Mouse (Mus musculus): ENCODE data around the gene Adssl1. TPM values are rescaled to one million over a fixed set of nuclear protein-coding genes. Genes with fewer than 3 reads are reported as not detected.

The Adssl1 gene
- total and polyA plus RNA-seq, 3 experiments, result 58.2 to 63.9 TPM; not detected in 1

GRCm38 (mm10) chr12:112594989-112595388 is 24.9 kb upstream of the Adssl1 start (continued):
- TF ChIP-seq MAZ (IDR thresholded peaks at IDR 0.05; ENCODE audit: low read depth, low read length), result peak; percentile 89; the same call in 1 of the 2 replicates
- no peak for TF ChIP-seq ZC3H11A (IDR thresholded peaks at IDR 0.05; ENCODE audit: low read depth, low read length)
- peak; percentile 90 for TF ChIP-seq TCF12 (IDR thresholded peaks at IDR 0.05; ENCODE audit: low read depth, low read length)
- no peak for TF ChIP-seq POLR2A (IDR thresholded peaks at IDR 0.05; ENCODE audit: control insufficient read depth in 1 of 2, insufficient read depth in 1 of 2, low read depth in 1 of 2, low read length in 2 of 2, poor library complexity in 1 of 2)
- peak; percentile 78 for TF ChIP-seq ELF1 (IDR thresholded peaks at IDR 0.05; ENCODE audit: low read depth, low read length)
- TF ChIP-seq KAT2A (conservative IDR thresholded peaks at IDR 0.05; ENCODE audit: low read depth, low read length), result no peak; the same call in 1 of the 2 replicates
- no peak for TF ChIP-seq TBP (IDR thresholded peaks at IDR 0.05; ENCODE audit: low read depth, low read length)
- TF ChIP-seq SMC3 (IDR thresholded peaks at IDR 0.05; ENCODE audit: low read depth, low read length), result no peak
- no peak for TF ChIP-seq USF2 (IDR thresholded peaks at IDR 0.05; ENCODE audit: borderline replicate concordance in 1 of 2, insufficient read depth in 1 of 2, low read depth in 1 of 2, low read length in 2 of 2)
- peak; percentile 37; the same call in 1 of the 2 replicates for TF ChIP-seq GABPA (IDR thresholded peaks at IDR 0.05; ENCODE audit: low read depth, low read length)
- TF ChIP-seq RAD21 (IDR thresholded peaks at IDR 0.05; ENCODE audit: low read depth, low read length), result no peak
- TF ChIP-seq POLR2AphosphoS5 (IDR thresholded peaks at IDR 0.05; ENCODE audit: borderline replicate concordance, low read depth, low read length), result no peak
- peak; percentile 35; the same call in 1 of the 2 replicates for TF ChIP-seq MXI1 (IDR thresholded peaks at IDR 0.05; ENCODE audit: low read depth, low read length)
- no peak for TF ChIP-seq ZMIZ1 (IDR thresholded peaks at IDR 0.05; ENCODE audit: low read depth, low read length)
- no peak for TF ChIP-seq E2F4 (IDR thresholded peaks at IDR 0.05; ENCODE audit: borderline replicate concordance, low read depth, low read length)
- peak; percentile 78 for TF ChIP-seq BHLHE40 (IDR thresholded peaks at IDR 0.05; ENCODE audit: borderline replicate concordance, low read depth, low read length)

GRCm38 (mm10) chr12:112595626-112596025 is 24.2 kb upstream of the Adssl1 start:
- no peaks in the 10 kb centered on the region for H3K27me3 ChIP-seq (ENCODE audit: control insufficient read depth in 1 of 2, insufficient read depth in 2 of 2, low read length in 2 of 2)
- TF ChIP-seq GABPA (IDR thresholded peaks at IDR 0.05; ENCODE audit: low read depth, low read length), result 0 out of 2 replicates have a peak, but pooled peaks have one; percentile 32
- TF ChIP-seq NELFE (IDR thresholded peaks at IDR 0.05; ENCODE audit: low read depth, low read length), result no peak
- 0 out of 2 replicates have a peak, but pooled peaks have one; percentile 27 for TF ChIP-seq POLR2AphosphoS2 (IDR thresholded peaks at IDR 0.05; ENCODE audit: low read length)
- no peaks in the 10 kb centered on the region for H3K9me3 ChIP-seq (replicated peaks; ENCODE audit: insufficient read depth, low read length)
- DNase-seq (ENCODE audit: low read depth, low spot score), result no peak
- H3K4me3 ChIP-seq (ENCODE audit: control insufficient read depth in 1 of 2, insufficient read depth in 1 of 2, low read depth in 2 of 2, low read length in 2 of 2), result no peak overlapping the region
- peaks cover 28% of the 10 kb centered on the region for H3K79me2 ChIP-seq (ENCODE audit: control insufficient read depth, insufficient read depth, low read length, poor library complexity)
- H3K9ac ChIP-seq (ENCODE audit: control insufficient read depth, low read depth, low read length, poor library complexity, severe bottlenecking), result no peak overlapping the region; the same call in 1 of the 2 replicates
- H3K36me3 ChIP-seq (ENCODE audit: control insufficient read depth in 1 of 2, insufficient read depth in 2 of 2, low read length in 2 of 2), result peaks cover 4 to 44% of the 10 kb centered on the region in 2 experiments; a peak in 3 of 4 replicates
- H3K27ac ChIP-seq (ENCODE audit: control insufficient read depth, low read depth, low read length), result peak overlapping the region; percentile 30; the same call in 1 of the 2 replicates
- H3K4me1 ChIP-seq (ENCODE audit: control insufficient read depth in 1 of 2, insufficient read depth in 2 of 2, low read length in 2 of 2), result peaks cover 41 to 56% of the 10 kb centered on the region in 2 experiments

GRCm38 (mm10) chr12:112596454-112596853 is 23.4 kb upstream of the Adssl1 start:
- no peaks in the 10 kb centered on the region for H3K9me3 ChIP-seq (replicated peaks; ENCODE audit: insufficient read depth, low read length)
- H3K27me3 ChIP-seq (ENCODE audit: control insufficient read depth in 1 of 2, insufficient read depth in 2 of 2, low read length in 2 of 2), result no peaks in the 10 kb centered on the region
- H3K36me3 ChIP-seq (ENCODE audit: control insufficient read depth in 1 of 2, insufficient read depth in 2 of 2, low read length in 2 of 2), result peaks cover 4 to 44% of the 10 kb centered on the region in 2 experiments; a peak in 3 of 4 replicates
- H3K4me1 ChIP-seq (ENCODE audit: control insufficient read depth in 1 of 2, insufficient read depth in 2 of 2, low read length in 2 of 2), result peaks cover 41 to 54% of the 10 kb centered on the region in 2 experiments
- no peak overlapping the region for H3K27ac ChIP-seq (ENCODE audit: control insufficient read depth, low read depth, low read length)
- H3K4me3 ChIP-seq (ENCODE audit: control insufficient read depth in 1 of 2, insufficient read depth in 1 of 2, low read depth in 2 of 2, low read length in 2 of 2), result no peak overlapping the region
- H3K79me2 ChIP-seq (ENCODE audit: control insufficient read depth, insufficient read depth, low read length, poor library complexity), result peaks cover 20% of the 10 kb centered on the region
- no peak overlapping the region for H3K9ac ChIP-seq (ENCODE audit: control insufficient read depth, low read depth, low read length, poor library complexity, severe bottlenecking)
- no peak for DNase-seq (ENCODE audit: low read depth, low spot score)
- TF ChIP-seq RAD21 (IDR thresholded peaks at IDR 0.05; ENCODE audit: low read depth, low read length), result no peak
- TF ChIP-seq MXI1 (IDR thresholded peaks at IDR 0.05; ENCODE audit: low read depth, low read length), result 0 out of 2 replicates have a peak, but pooled peaks have one; percentile 1
